Mouse (Mus musculus): ENCODE measurements at regions not wholly inside any gene's neighbourhood (a gene's known extent, or its start where the extent isn't known, plus 50 kb on each side); places are given as distances from the start of the nearest gene placed in this dataset.
"Not testable (repeated sequence)": the region's sequence is repeated elsewhere in the genome, so short reads cannot be mapped to it uniquely, and the experiment has no call there.

DNA sequence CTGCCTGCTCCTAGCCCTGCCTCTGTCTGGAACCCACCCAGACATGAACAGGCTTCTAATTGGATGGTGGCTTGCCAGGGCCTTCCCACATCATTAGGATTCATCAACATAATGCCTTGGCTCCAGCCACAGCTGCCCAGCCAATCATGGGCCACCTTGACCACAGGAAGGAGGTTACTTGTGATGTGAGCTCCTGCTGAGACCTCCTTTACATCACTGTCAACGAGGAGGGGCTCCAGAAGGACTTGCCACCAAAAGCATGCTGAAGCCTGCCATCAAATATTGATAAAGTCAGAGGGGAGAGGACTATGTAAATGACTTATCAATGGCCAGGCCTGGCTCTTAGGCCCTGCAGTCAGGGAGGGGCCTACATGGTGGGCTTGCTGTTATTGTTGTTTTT, 175.6 kb downstream of the Map1s start:
- DNase-seq, result not testable (repeated sequence)

DNA sequence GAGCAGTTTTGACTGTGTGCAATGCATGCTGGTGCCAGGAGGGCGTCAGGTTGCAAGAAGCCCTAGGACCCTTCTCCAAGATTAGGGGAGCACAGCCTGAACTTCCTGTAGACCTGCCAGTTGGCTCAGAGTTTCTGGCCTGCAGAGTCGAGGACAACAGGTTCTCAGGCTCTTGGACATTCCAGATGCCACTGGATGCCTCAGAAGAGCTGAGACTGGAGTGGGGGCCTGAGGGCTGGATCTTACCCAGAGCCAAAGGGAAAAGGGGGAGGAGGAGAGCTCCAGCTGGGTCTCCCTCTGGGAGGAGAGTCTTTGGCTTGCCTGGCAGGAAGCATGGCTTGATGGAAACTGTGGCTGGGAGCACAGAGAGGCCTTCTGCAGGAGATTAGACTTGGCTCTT, 145.4 kb upstream of the Myo9b start:
- not testable (repeated sequence) for DNase-seq

DNA sequence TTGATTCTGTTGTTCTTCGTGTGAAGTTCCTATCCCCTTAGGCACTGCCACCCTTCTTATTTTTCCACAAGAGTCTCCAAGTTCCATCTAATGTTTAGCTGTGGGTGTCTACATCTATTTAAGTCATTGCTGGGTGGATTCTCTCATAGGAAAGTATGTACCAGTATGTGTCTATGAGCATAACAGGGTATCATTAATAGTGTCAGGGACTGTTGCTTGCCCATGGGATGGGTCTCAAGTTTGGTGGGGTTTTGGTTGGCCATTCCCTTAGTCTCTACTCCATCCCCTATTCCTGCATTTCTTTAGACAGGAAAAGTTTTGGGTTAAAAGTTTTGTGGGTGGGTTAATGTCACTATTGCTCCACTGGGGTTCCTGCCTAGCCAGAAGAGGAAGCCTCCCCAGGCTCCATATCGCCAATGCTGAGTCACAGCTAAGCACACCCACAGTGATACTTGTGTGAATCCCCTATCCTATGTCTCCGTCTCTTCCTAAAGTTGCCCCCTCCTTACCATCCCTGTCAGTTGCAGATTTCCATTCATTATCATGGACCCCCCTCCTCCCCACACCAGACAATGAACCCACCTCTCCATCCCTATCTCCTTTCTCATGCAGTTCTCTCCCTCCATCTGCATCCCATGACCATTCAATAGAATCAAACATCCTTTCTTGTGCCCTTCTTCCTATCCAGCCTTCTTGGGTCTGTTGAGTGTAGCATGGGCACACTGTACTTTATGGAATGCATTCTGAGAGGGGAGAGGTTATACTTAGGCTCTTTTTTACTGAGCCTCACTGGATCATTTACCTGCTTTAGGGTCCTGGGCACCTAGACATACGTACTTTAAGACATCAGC, 141.9 kb upstream of the Myo9b start:
- no peak for DNase-seq

DNA sequence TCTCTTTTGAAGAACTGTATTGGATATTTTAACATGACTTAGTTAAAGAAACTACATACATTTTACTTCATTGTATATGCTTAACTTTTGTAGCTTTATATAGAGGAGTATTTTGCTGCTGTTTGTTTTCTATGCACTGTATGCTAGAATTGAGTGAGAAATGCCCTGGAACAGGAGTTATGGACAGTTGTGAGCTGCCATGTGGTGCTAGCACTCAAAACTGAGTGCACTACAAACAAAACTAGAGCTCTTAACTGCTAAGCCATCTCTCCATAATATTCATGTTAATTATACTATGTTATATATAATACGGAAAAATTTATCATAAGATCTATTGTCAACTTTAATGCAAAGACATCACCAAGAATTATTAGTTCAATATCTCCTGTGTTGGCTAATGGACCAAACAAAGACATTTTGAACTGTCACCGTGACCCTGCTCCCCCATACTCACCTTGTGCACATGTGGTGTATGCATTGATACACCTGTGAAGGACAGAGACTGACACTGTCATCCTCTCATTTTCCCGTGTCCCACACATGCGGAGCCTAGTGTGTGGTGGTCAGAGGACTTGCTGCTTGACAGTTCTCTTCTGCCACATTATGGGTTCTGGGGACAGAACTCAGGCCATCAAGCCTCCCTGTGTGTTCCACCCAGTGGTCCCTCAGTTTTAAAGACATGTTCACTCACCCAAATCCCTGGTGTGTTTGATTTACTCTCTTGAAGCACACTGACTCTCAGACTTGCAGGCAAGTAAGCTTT, 141.0 kb upstream of the Myo9b start:
- DNase-seq, result peak; percentile 3

DNA sequence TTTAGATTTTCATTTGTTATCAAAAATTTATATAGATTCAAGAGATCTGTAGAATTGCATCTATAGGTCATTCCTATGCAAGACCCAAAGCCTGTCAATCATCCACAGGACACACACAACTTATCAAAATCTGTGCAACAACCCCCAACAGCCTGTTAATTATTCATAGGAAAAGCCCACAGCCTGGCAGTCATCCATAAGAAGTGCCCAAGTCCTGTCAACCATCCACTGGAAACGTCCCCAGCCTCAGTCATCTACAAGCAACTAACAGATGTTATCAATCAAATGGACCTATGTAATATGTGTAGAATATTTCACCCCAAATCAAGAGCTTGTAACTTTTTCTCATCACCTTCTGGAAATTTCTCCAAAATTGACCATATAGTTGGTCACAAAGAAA, 139.6 kb upstream of the Myo9b start:
- DNase-seq, result not testable (repeated sequence)

GRCm38 (mm10) chr8:71137131-71137530, 135.4 kb upstream of the Myo9b start:
- not testable (repeated sequence) for DNase-seq

GRCm38 (mm10) chr8:71142373-71142973, 130.0 kb upstream of the Myo9b start:
- DNase-seq, result not testable (repeated sequence)

- not testable (repeated sequence) for DNase-seq
Observed at GRCm38 (mm10) chr8:71171478-71172210, 100.9 kb upstream of the Myo9b start.

GRCm38 (mm10) chr8:71192939-71193338, 79.6 kb upstream of the Myo9b start:
- DNase-seq, result not testable (repeated sequence)

DNA sequence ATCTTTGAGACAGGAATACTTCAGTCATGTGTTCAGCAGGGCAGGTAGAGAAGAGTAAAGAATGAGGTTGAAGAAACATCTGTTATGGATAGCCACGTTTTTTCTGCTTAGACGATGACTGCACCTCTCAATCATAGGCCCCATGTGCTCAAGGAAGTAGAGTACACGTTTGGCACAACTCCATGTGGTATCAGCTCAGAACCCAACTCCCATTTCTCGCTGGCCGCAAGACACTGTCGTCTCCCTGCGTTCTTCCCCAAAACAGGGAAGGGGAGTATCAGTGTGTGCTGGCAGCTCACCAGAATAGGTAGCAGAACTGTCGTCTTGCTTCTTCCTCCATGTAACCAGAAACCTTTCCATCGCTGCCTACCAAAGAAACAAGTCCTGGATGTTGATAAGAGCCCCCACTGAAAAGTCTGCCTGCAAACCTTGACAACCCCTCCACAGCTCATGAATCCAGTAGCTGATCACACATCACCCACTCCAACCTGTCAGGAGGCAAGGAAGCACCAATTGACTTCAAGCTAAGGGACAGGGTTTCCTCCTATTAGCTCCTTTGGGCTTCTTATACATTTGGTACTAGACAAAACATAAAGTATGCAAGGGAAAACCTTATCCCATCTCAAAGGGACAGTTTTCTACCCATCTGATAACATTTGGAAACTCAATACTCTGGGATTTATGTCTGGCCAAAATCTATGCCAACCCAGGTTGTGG, 77.3 kb upstream of the Myo9b start:
- not testable (repeated sequence) for DNase-seq

All from right cerebral cortex, postnatal 14 days (tissue).